ENCODE assay signal across 1 mouse cellular context in genomic region chr8:104640831-104641370, GRCm38 (mm10).
TF ChIP-seq lines count a peak whose summit lies in the region.

No protein-coding gene starts in this region.

TF ChIP-seq in CH12.LX, 34 proteins besides CTCF, POLR2A, EP300 and RAD21:
- TF ChIP-seq MAFK (IDR thresholded peaks at IDR 0.05; ENCODE audit: insufficient replicate concordance, low read length) (no peak), BHLHE40 (IDR thresholded peaks at IDR 0.05; ENCODE audit: low read depth, low read length) (no peak), JUN (IDR thresholded peaks at IDR 0.05; ENCODE audit: insufficient read depth, low read depth, low read length) (no peak), E2F4 (IDR thresholded peaks at IDR 0.05; ENCODE audit: insufficient replicate concordance, low read depth, low read length) (no peak), ZMIZ1 (IDR thresholded peaks at IDR 0.05; ENCODE audit: low read depth, low read length) (no peak), HCFC1 (IDR thresholded peaks at IDR 0.05; ENCODE audit: low read depth, low read length) (no peak), USF2 (conservative IDR thresholded peaks at IDR 0.05; ENCODE audit: low read depth, low read length) (no peak), ZC3H11A (IDR thresholded peaks at IDR 0.05; ENCODE audit: low read depth, low read length) (no peak), ETS1 (conservative IDR thresholded peaks at IDR 0.05; ENCODE audit: low read depth, low read length) (no peak), CHD2 (IDR thresholded peaks at IDR 0.05; ENCODE audit: low read length) (no peak)
